Comparison of ENCODE assay signal across 24 mouse cellular contexts in genomic region chr19:37669486-37669885, GRCm38 (mm10). TPM values are rescaled to one million over a fixed set of nuclear protein-coding genes. Genes with fewer than 3 reads are reported as not detected.
"Had no signal": no experiment of that assay in that cellular context is flagged by ENCODE, and none has a peak within 500 bp of the region (broad histone marks: within the 10 kb centered on the region; RNA-seq: fewer than 3 reads in every experiment).

No protein-coding gene starts in this region.

- H3K9ac ChIP-seq: limb, embryonic 12.5 days; limb, embryonic 15.5 days; liver, embryonic 12.5 days had no signal

- H3K4me3 ChIP-seq: left cerebral cortex, adult 2 months; limb, embryonic 12.5 days; limb, embryonic 15.5 days; liver, embryonic 12.5 days had no signal

- H3K4me1 ChIP-seq: limb, embryonic 12.5 days; limb, embryonic 15.5 days had no signal

- DNase-seq: kidney, adult 8-10 months; layer of hippocampus, postnatal 36 days; left cerebral cortex, postnatal 4 days; lung, adult 2 months; lung, postnatal 14 days; lung, postnatal 4 days; midbrain, embryonic 14.5 days; thymus, adult 18-20 months; thymus, postnatal 36 days had no signal

- H3K27ac ChIP-seq: left cerebral cortex, adult 2 months; limb, embryonic 12.5 days; limb, embryonic 15.5 days had no signal

- H3K4me2 ChIP-seq: limb, embryonic 12.5 days; limb, embryonic 15.5 days; midbrain, embryonic 11.5 days had no signal

- H3K36me3 ChIP-seq: limb, embryonic 12.5 days; limb, embryonic 15.5 days had no signal

- H3K9me3 ChIP-seq: limb, embryonic 12.5 days; limb, embryonic 15.5 days; liver, embryonic 12.5 days had no signal

- ATAC-seq: inflammation-experienced regulatory T-cells, adult 6 months; liver, embryonic 12.5 days had no signal

- H3K27me3 ChIP-seq: limb, embryonic 12.5 days; limb, embryonic 15.5 days; liver, embryonic 12.5 days had no signal

RNA-seq across cellular contexts. Expression of gene Cyp26c1, which starts 15.9 kb away (rescaled TPM):
- total RNA-seq: megakaryocyte progenitor cell, adult 5-6 weeks; megakaryocyte-erythroid progenitor cell, adult 5-6 weeks; midbrain, postnatal 0 days had no signal
- polyA plus RNA-seq: inflammation-experienced regulatory T-cells, adult 6 months; limb, embryonic 15.5 days; liver, embryonic 12.5 days; liver, embryonic 16.5 days; lung, embryonic 16.5 days; midbrain, embryonic 11.5 days; midbrain, embryonic 14.5 days; midbrain, postnatal 0 days; neural tube, embryonic 11.5 days; neural tube, embryonic 14.5 days; stomach, embryonic 16.5 days; testis, adult 2 months had no signal

RNA-seq across cellular contexts. Expression of gene Cyp26a1, which starts 28.1 kb away (rescaled TPM):
- total RNA-seq: megakaryocyte-erythroid progenitor cell, adult 5-6 weeks; midbrain, postnatal 0 days had no signal
- polyA plus RNA-seq: inflammation-experienced regulatory T-cells, adult 6 months; liver, embryonic 12.5 days; liver, embryonic 16.5 days; midbrain, embryonic 14.5 days; neural tube, embryonic 14.5 days had no signal
